Mouse (Mus musculus) embryonic facial prominence, embryonic 10.5 days (tissue): ENCODE results near the gene Tfe3. TPM values are rescaled to one million over a fixed set of nuclear protein-coding genes. Genes with fewer than 3 reads are reported as not detected.
"Not testable (repeated sequence)": the region's sequence is repeated elsewhere in the genome, so short reads cannot be mapped to it uniquely, and the experiment has no call there.

Experiments used
- DNase-seq: peaks from one replicate; pipeline ENCODE4 v3.0.0-alpha.2; 2017; ENCODE audit warnings: low spot score
- H3K27ac ChIP-seq: fragments of 300-500 bp; sonication (generic); replicated peaks from 2 replicates; pipeline ENCODE4 v1.5.1; 2016; ENCODE audit warnings: mild to moderate bottlenecking
- H3K27me3 ChIP-seq: fragments of 300-500 bp; sonication (generic); replicated peaks from 2 replicates; pipeline ENCODE4 v1.6.1; 2016; ENCODE audit warnings: low read depth, mild to moderate bottlenecking; ENCODE audit not compliant: poor library complexity, severe bottlenecking
- H3K36me3 ChIP-seq: fragments of 300-500 bp; sonication (generic); replicated peaks from 2 replicates; pipeline ENCODE4 v1.6.1; 2016; ENCODE audit warnings: mild to moderate bottlenecking, moderate library complexity
- H3K4me1 ChIP-seq: fragments of 300-500 bp; sonication (generic); 2 replicates; pipeline ENCODE4 v1.6.1; 2016
- H3K4me3 ChIP-seq: fragments of 300-500 bp; sonication (generic); 2 replicates; pipeline ENCODE4 v1.5.1; 2016; ENCODE audit warnings: mild to moderate bottlenecking, moderate library complexity
- H3K9me3 ChIP-seq: fragments of 300-500 bp; sonication (generic); 2 replicates; pipeline ENCODE4 v1.6.1; 2016; ENCODE audit warnings: mild to moderate bottlenecking
- WGBS: fragments of 180-500 bp; shearing (Covaris S2); methylation state at CpG from one replicate; pipeline ENCODE4 v1.1.7; 2016; 5-methylcytosine and 5-hydroxymethylcytosine counted together
- polyA plus RNA-seq: library from polyadenylated mRNA; unstranded; fragments of >200 nt; fragmentation: Nextera tagmentation; extraction: Ambion mirVana; gene quantifications from 2 replicates; pipeline ENCODE4 v1.2.1, GENCODE M21; 2016

Gene Tfe3
- polyA plus RNA-seq, 1 experiment from 2014 or later: 28.3 TPM

GRCm38 (mm10) chrX:7728922-7729265, 33.5 kb upstream of the Tfe3 start:
- H3K9me3 ChIP-seq: peaks cover 6% of the 10 kb centered on the region; the same call in 1 of the 2 replicates
- H3K27ac ChIP-seq: peak overlapping the region; percentile 78
- WGBS: 39% methylated on average over 4 of the region's 4 CpGs
- H3K4me3 ChIP-seq: peak overlapping the region; percentile 60
- H3K4me1 ChIP-seq: peaks cover 5% of the 10 kb centered on the region; the same call in 1 of the 2 replicates
- no peaks in the 10 kb centered on the region for H3K27me3 ChIP-seq
- H3K36me3 ChIP-seq: peaks cover 38% of the 10 kb centered on the region
- DNase-seq: no peak

GRCm38 (mm10) chrX:7733571-7734156, 28.7 kb upstream of the Tfe3 start:
- peaks cover 45% of the 10 kb centered on the region for H3K36me3 ChIP-seq
- peaks cover 8% of the 10 kb centered on the region; the same call in 1 of the 2 replicates for H3K9me3 ChIP-seq
- WGBS: 33% methylated on average over 26 of the region's 26 CpGs
- DNase-seq: peak; percentile 77
- no peak overlapping the region; the same call in 1 of the 2 replicates for H3K4me3 ChIP-seq
- H3K27me3 ChIP-seq: no peaks in the 10 kb centered on the region
- H3K27ac ChIP-seq: no peak overlapping the region
- H3K4me1 ChIP-seq: peaks cover 5% of the 10 kb centered on the region; the same call in 1 of the 2 replicates

GRCm38 (mm10) chrX:7739336-7740081, 22.9 kb upstream of the Tfe3 start:
- 64% methylated on average over 14 of the region's 14 CpGs for WGBS
- H3K4me3 ChIP-seq: 0 out of 2 replicates have a peak overlapping the region, but pooled peaks have one; percentile 11
- H3K27me3 ChIP-seq: no peaks in the 10 kb centered on the region
- no peak for DNase-seq
- H3K27ac ChIP-seq: no peak overlapping the region
- 0 out of 2 replicates have a peak, but pooled peaks cover 2% of the 10 kb centered on the region for H3K9me3 ChIP-seq
- peaks cover 12% of the 10 kb centered on the region for H3K4me1 ChIP-seq
- peaks cover 37% of the 10 kb centered on the region for H3K36me3 ChIP-seq

GRCm38 (mm10) chrX:7740082-7740819, 22.1 kb upstream of the Tfe3 start:
- 55% methylated on average over 10 of the region's 10 CpGs for WGBS
- Histone ChIP-seq H3K4me1 (peaks cover 12% of the 10 kb centered on the region), H3K36me3 (peaks cover 29% of the 10 kb centered on the region), H3K27ac (no peak overlapping the region), H3K9me3 (0 out of 2 replicates have a peak, but pooled peaks cover 2% of the 10 kb centered on the region), H3K4me3 (0 out of 2 replicates have a peak overlapping the region, but pooled peaks have one; percentile 23), H3K27me3 (no peaks in the 10 kb centered on the region)
- peak; percentile 29 for DNase-seq

GRCm38 (mm10) chrX:7741103-7741502, 21.3 kb upstream of the Tfe3 start:
- Histone ChIP-seq H3K9me3 (0 out of 2 replicates have a peak, but pooled peaks cover 2% of the 10 kb centered on the region), H3K36me3 (peaks cover 21% of the 10 kb centered on the region), H3K27ac (no peak overlapping the region), H3K27me3 (no peaks in the 10 kb centered on the region), H3K4me3 (peak overlapping the region; percentile 23; the same call in 1 of the 2 replicates), H3K4me1 (peaks cover 12% of the 10 kb centered on the region)
- 75% methylated on average over 5 of the region's 5 CpGs for WGBS
- no peak for DNase-seq

- no peak for DNase-seq
- WGBS: 62% methylated on average over 5 of the region's 5 CpGs
These were observed 18.9 kb upstream of the Tfe3 start for GRCm38 (mm10) chrX:7743470-7743869.

GRCm38 (mm10) chrX:7744940-7745339, 17.4 kb upstream of the Tfe3 start:
- Histone ChIP-seq H3K4me1 (peaks cover 9% of the 10 kb centered on the region; the same call in 1 of the 2 replicates), H3K9me3 (no peaks in the 10 kb centered on the region), H3K4me3 (no peak overlapping the region), H3K27ac (no peak overlapping the region), H3K36me3 (no peaks in the 10 kb centered on the region), H3K27me3 (no peaks in the 10 kb centered on the region)
- 55% methylated on average over 1 of the region's 1 CpGs for WGBS
- no peak for DNase-seq

More at GRCm38 (mm10) chrX:7743470-7743869, 18.9 kb upstream of the Tfe3 start:
- Histone ChIP-seq H3K4me3 (no peak overlapping the region), H3K9me3 (no peaks in the 10 kb centered on the region), H3K27me3 (no peaks in the 10 kb centered on the region), H3K36me3 (no peaks in the 10 kb centered on the region), H3K27ac (no peak overlapping the region), H3K4me1 (peaks cover 12% of the 10 kb centered on the region)

- no peak for DNase-seq
- Histone ChIP-seq H3K36me3 (no peaks in the 10 kb centered on the region), H3K27ac (no peak overlapping the region), H3K4me3 (no peak overlapping the region), H3K9me3 (no peaks in the 10 kb centered on the region), H3K27me3 (no peaks in the 10 kb centered on the region), H3K4me1 (peaks cover 5% of the 10 kb centered on the region; the same call in 1 of the 2 replicates)
- WGBS: 93% methylated on average over 8 of the region's 8 CpGs
These were observed 16.9 kb upstream of the Tfe3 start for GRCm38 (mm10) chrX:7745429-7745828.

GRCm38 (mm10) chrX:7750432-7751116, 11.8 kb upstream of the Tfe3 start, which contains the start of gene Ccdc120:
Ccdc120 (minus strand) TSS chrX:7750905.
- 0 out of 2 replicates have a peak, but pooled peaks cover 3% of the 10 kb centered on the region for H3K4me1 ChIP-seq
- peak; percentile 89 for DNase-seq
- H3K36me3 ChIP-seq: no peaks in the 10 kb centered on the region
- peak within 1 kb of the TSS; percentile 86 for H3K27ac ChIP-seq
- WGBS: 10% methylated on average over 56 of the region's 56 CpGs
- H3K9me3 ChIP-seq: no peaks in the 10 kb centered on the region
- H3K4me3 ChIP-seq: peak within 1 kb of the TSS; percentile 74
- H3K27me3 ChIP-seq: no peaks in the 10 kb centered on the region

GRCm38 (mm10) chrX:7753627-7754026, 8.7 kb upstream of the Tfe3 start:
- H3K4me1 ChIP-seq, H3K4me3 ChIP-seq, H3K27ac ChIP-seq, H3K36me3 ChIP-seq, DNase-seq, H3K27me3 ChIP-seq, H3K9me3 ChIP-seq: not testable (repeated sequence)
- WGBS: 16% methylated on average over 3 of the region's 3 CpGs

GRCm38 (mm10) chrX:7762921-7763197, 499 bp downstream of the Tfe3 start:
- no peaks in the 10 kb centered on the region for H3K27me3 ChIP-seq
- H3K27ac ChIP-seq: peak overlapping the region; percentile 80
- H3K36me3 ChIP-seq: peaks cover 20% of the 10 kb centered on the region
- no peak for DNase-seq
- H3K4me1 ChIP-seq: peaks cover 27% of the 10 kb centered on the region
- H3K9me3 ChIP-seq: 0 out of 2 replicates have a peak, but pooled peaks cover 6% of the 10 kb centered on the region
- peak overlapping the region; percentile 76 for H3K4me3 ChIP-seq
- WGBS: 15% methylated on average over 21 of the region's 21 CpGs
